Comparison of ENCODE assay signal across 8 mouse cellular contexts in the genomic region with DNA sequence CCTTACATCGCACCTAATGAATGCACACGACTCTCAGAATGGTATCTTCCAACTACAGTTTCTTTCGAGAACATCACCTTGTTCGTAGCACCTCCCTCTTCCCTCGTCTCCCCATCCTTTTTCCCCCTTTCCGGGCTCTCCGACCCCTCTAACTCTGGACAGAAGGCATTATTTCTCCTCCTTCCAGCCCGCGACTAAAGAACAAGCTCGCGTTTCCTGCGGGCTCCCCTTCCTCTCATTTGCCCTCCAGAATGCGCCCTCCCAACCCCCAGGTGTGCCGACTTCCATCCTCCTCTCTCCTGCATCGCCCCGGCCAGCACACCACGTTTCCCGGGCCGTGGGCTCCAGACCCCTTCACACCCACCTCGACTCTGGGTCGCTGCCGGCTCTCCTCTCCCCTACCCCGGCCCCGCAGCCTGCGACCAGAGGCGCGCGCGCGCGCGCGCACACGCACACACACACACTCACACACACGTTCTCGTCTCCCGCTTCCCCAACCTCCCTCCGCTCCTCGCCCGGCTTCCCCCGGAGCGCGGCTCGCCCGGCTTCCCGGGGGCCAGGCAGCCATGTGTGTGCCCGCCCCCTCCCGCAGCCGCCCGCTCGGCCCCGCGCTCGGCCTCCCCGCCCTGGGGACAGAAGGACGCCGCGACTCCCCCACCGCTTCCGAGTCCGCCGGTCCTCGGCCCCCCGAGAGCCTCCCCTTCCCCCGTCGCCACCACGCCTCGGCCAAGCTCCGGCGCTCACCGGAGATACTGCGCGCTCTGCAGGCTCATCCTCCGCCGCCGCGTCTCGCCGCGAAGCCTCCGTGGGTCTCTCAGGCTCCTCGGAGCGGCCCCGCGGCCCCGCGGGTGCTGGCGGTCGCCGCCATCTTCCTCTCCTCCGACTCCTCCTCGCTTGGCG. TPM values are rescaled to one million over a fixed set of nuclear protein-coding genes. Genes with fewer than 3 reads are reported as not detected.
DNase-seq lines count a peak whose midpoint lies in the region; ATAC-seq lines count a peak whose summit lies in the region.

Gene Smg7 (minus strand): TSS at position 882 of the 900 bp plus-strand sequence.

- H3K4me2 ChIP-seq in hindbrain, embryonic 11.5 days (replicated peaks; ENCODE audit: low read depth, low read length) = peak within 1 kb of the TSS; percentile 63
- H3K4me2 ChIP-seq in midbrain, embryonic 16.5 days (ENCODE audit: low read length) = peak within 1 kb of the TSS; percentile 97

- H3K9me3 ChIP-seq in hindbrain, embryonic 11.5 days (ENCODE audit: control insufficient read depth, low read length) = no peaks in the 10 kb centered on the region
- no peaks in the 10 kb centered on the region for H3K9me3 ChIP-seq in midbrain, embryonic 16.5 days (replicated peaks; ENCODE audit: control insufficient read depth, low read length, poor library complexity, severe bottlenecking)

- H3K9ac ChIP-seq in hindbrain, embryonic 11.5 days (ENCODE audit: low read depth, low read length) = peak within 1 kb of the TSS; percentile 88
- peak within 1 kb of the TSS; percentile 96 for H3K9ac ChIP-seq in midbrain, embryonic 16.5 days (ENCODE audit: low read depth, low read length)

- no peaks in the 10 kb centered on the region for H3K4me1 ChIP-seq in hindbrain, embryonic 11.5 days (replicated peaks; ENCODE audit: control insufficient read depth, insufficient read depth, low read length)
- peaks cover 15% of the 10 kb centered on the region for H3K4me1 ChIP-seq in midbrain, embryonic 16.5 days (ENCODE audit: control insufficient read depth, insufficient read depth, low read length)

- H3K27ac ChIP-seq in hindbrain, embryonic 11.5 days (ENCODE audit: low read depth, low read length) = peak within 1 kb of the TSS; percentile 98
- H3K27ac ChIP-seq in midbrain, embryonic 16.5 days (ENCODE audit: low read length) = peak within 1 kb of the TSS; percentile 99

- peak; percentile 31 to 73 for DNase-seq in urinary bladder, adult 18-20 months (ENCODE audit: low spot score in 2 of 2)
- no peak for DNase-seq in urinary bladder, postnatal 14 days (ENCODE audit: low spot score)
- DNase-seq in cerebellum, adult 9-11 months = peak; percentile 85
- peak; percentile 59 to 61 for DNase-seq in frontal cortex, postnatal 14 days (ENCODE audit: low spot score in 2 of 2)
- peak; percentile 86 for DNase-seq in hindbrain, embryonic 11.5 days (ENCODE audit: low spot score)
- peak in 1 of 2 experiments; percentile 18 for DNase-seq in left cerebral cortex, postnatal 14 days (ENCODE audit: low spot score in 2 of 2)
- DNase-seq in thymus, postnatal 14 days = peak; percentile 66

- peak within 1 kb of the TSS; percentile 82 for H3K4me3 ChIP-seq in hindbrain, embryonic 11.5 days (ENCODE audit: low read depth, low read length)
- H3K4me3 ChIP-seq in midbrain, embryonic 16.5 days (ENCODE audit: low read depth, low read length) = peak within 1 kb of the TSS; percentile 97

- no peaks in the 10 kb centered on the region for H3K27me3 ChIP-seq in hindbrain, embryonic 11.5 days (ENCODE audit: control insufficient read depth, insufficient read depth, low read length)
- H3K27me3 ChIP-seq in midbrain, embryonic 16.5 days (ENCODE audit: control insufficient read depth, insufficient read depth, low read depth, low read length) = no peaks in the 10 kb centered on the region

- WGBS in hindbrain, embryonic 11.5 days = 2% methylated on average over 47 of the region's 93 CpGs
- under 1% methylated on average over 72 of the region's 93 CpGs for WGBS in midbrain, embryonic 16.5 days

- intact Hi-C loops in left cerebral cortex, postnatal 14 days (cut with DNase I) = loop anchor here (5.0 kb wide), 3 partner anchors 110 to 135 kb away; partner anchors contain the start of genes Arpc5 and Rgl1

- H3K36me3 ChIP-seq in hindbrain, embryonic 11.5 days (ENCODE audit: control insufficient read depth, insufficient read depth, low read length) = no peaks in the 10 kb centered on the region
- no peaks in the 10 kb centered on the region for H3K36me3 ChIP-seq in midbrain, embryonic 16.5 days (ENCODE audit: control insufficient read depth, insufficient read depth, low read length)

- peak; percentile 59 for ATAC-seq in hindbrain, embryonic 11.5 days (ENCODE audit: low FRiP score)
- peak; percentile 52 for ATAC-seq in midbrain, embryonic 16.5 days

RNA-seq across cellular contexts. Expression of gene Smg7, which starts in this region (rescaled TPM):
- polyA plus RNA-seq in hindbrain, embryonic 11.5 days (2014; fragmentation: Nextera tagmentation; extraction: Ambion mirVana) = 45.4 and 49.4 TPM in 2 replicates
- total RNA-seq in left cerebral cortex, postnatal 14 days (2021) = 10 to 100 TPM; 81.4 to 89.8 TPM
- polyA plus RNA-seq in midbrain, embryonic 16.5 days (2015; fragmentation: Nextera tagmentation; extraction: Ambion mirVana) = 32.1 and 33.9 TPM in 2 replicates
